Mouse (Mus musculus): ENCODE results near the gene Gm49601.

GRCm38 (mm10) chr16:18621362-18622001 is 4.7 kb downstream of the Gm49601 start:
- TF ChIP-seq CTCF (IDR thresholded peaks at IDR 0.05; ENCODE audit: low read depth), result no peak
- TF ChIP-seq EP300 (IDR thresholded peaks at IDR 0.05; ENCODE audit: low read depth), result no peak

Measured in liver, postnatal 0 days (tissue).